Mouse (Mus musculus) mouse trophoblast stem cell (cell line): Measurements from ENCODE around the gene Dao.

Experiments used
- in situ Hi-C, 2 experiments: fragments of 300-500 bp; cut with MseI, MboI; formaldehyde crosslinking; loops; 2 replicates in 1 of 2; 3 replicates in 1 of 2; pipeline ENCODE4 v1.15.1; 2025

The Dao gene

GRCm38 (mm10) chr5:114027217-114027944 is 23.9 kb downstream of the Dao start:
- in situ Hi-C loops: no loop called here

- in situ Hi-C loops: no loop called here
These were observed 24.6 kb downstream of the Dao start for GRCm38 (mm10) chr5:114028111-114028510.

- in situ Hi-C loops: no loop called here
These were observed 27.1 kb downstream of the Dao start for GRCm38 (mm10) chr5:114030652-114031051.

- in situ Hi-C loops: no loop called here
These were observed 28.8 kb downstream of the Dao start for GRCm38 (mm10) chr5:114032161-114032763.

DNA sequence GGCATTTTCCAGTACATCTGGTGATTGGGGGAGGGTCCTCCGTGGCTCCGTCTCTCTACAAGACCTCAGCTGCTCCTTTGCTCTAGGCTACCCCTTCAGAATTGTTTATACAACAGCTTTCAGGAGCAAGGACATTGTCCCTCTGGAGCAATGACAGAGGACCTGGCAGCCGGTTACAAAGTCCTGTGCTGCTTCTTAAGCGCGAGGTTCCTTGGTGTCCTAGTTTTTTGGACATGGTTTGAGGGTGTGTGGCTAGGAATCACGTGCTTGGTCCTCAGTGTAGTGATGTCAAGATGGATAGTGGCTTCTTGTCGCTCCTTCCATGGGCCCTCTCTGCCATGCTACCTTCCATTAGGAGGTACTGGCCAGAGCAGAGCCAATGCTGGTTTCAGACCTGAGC is 30.9 kb downstream of the Dao start:
- in situ Hi-C loops: no loop called here

- in situ Hi-C loops: no loop called here
These were observed 31.6 kb downstream of the Dao start for GRCm38 (mm10) chr5:114035111-114035510.

DNA sequence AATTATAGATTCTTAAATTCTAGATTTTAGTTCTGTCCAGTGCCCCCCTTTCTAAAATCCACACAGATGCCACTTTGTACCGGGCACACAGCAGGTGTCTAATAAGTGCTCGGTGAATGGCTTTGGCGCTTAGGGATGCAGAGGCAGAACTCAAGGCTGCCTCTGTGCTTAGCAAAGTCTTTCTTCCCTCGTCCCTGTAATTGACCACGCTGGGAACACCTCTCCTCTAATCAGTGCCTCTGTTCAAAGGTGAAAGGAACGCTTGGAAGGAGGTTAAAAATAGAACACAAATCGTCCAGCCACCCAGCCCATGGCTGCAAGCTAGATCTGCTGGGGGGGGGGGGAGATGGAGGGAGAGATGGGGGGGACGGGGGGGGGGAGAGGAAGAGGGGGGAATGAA is 37.0 kb downstream of the Dao start:
- in situ Hi-C loops: no loop called here

DNA sequence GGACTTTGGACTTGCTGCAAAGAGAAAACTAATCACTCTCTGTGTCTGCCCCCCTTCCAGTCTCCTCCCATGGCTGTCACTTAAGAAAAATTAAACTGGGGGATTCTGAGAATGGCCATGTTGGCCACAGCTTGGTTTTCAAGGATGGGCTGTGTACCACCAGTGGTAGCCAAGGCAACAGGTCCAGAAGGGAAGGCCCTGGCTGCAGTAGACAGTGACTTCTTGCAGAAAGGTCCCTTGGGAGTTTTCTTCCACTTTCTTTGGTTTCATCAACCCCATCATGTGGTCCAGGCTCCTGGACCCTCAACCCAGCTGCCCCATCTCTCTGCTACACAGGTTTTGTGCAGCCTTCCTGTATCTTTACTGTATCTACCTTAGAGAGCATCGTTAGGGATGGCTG is 37.4 kb downstream of the Dao start:
- in situ Hi-C loops: no loop called here

GRCm38 (mm10) chr5:114041327-114041930 is 37.9 kb downstream of the Dao start:
- in situ Hi-C loops: no loop called here

- in situ Hi-C loops: no loop called here
These were observed 40.3 kb downstream of the Dao start for GRCm38 (mm10) chr5:114043800-114044199.

DNA sequence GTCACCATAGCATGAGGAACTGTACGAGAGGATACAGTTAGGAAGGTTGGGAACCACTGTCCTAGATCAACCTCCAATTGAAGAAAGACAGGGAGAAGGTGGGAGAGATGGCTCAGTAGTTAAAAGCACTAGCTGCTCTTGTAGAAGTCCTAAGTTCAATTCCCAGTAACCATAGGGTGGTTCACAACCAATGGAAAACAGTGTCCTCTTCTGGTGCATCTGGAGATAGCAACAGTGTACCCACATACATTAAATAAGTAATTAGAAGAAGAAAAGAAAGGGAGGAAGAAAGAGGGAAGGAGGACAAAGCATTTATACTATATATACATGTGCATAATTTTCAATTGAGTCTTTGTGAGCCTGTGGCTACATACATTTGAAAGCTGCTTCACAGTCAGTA is 41.6 kb downstream of the Dao start:
- in situ Hi-C loops: loop anchor here (5.0 kb wide), 1 partner anchor 88 kb away; no protein-coding TSS in a partner anchor

DNA sequence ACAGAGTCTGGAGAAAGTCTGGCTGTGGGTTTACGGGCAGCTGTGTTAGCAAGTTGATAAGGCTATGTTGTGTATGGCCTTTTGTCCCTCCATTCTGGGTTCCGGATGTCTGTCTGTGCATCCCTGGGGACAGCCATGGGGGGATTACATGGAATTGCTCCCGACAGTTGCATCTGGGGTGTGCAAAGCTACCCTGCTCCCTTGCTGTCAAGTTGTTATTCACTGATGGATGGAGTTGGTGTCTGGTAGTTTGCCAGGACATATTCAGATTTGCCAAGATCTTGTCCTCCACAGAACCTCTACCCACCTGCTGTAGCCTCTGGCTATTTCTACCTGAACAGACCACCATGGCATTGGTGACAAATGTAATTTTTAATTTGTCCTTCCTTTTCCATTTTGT is 42.6 kb downstream of the Dao start:
- in situ Hi-C loops: loop anchor here (5.0 kb wide), 1 partner anchor 89 kb away; no protein-coding TSS in a partner anchor

DNA sequence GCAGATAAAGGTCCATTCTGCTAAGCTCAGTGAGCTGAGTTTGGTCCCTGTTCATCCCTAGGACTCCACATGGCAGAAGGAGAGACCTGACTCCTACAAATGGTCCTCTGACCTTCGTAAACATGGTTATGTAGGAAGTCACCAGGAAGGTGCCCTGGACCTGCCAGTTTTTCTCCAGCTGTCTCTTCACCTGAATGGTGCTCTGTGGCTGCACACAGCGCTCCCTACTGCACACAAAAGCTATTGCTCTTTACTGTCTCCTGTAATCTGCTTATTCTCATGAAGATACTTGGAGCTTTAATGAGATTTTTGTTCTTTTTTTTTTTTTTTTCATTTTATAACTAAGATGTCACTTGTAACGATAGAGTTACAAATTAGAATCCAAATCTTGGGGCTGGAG is 43.1 kb downstream of the Dao start:
- in situ Hi-C loops: loop anchor here (5.0 kb wide), 1 partner anchor 89 kb away; no protein-coding TSS in a partner anchor

DNA sequence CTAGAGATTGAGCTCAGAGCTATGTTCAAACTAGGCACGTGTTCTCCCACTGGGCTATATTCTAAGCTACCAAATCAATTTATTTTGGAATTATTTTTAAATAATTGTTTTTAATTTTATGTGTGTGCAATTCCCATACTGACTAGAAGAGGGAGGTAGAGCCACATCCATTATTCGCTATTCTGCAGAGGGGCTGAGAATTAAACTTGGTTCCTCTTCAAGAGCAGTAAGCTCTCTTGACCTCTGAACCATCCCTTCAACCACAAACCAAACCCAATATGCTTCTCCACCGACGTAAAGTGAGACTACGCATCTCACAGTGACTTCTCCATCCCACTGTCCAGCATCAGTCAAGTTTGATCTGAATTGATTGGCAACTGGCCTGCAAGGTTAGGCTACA is 43.7 kb downstream of the Dao start:
- in situ Hi-C loops: loop anchor here (5.0 kb wide), 1 partner anchor 90 kb away; no protein-coding TSS in a partner anchor

DNA sequence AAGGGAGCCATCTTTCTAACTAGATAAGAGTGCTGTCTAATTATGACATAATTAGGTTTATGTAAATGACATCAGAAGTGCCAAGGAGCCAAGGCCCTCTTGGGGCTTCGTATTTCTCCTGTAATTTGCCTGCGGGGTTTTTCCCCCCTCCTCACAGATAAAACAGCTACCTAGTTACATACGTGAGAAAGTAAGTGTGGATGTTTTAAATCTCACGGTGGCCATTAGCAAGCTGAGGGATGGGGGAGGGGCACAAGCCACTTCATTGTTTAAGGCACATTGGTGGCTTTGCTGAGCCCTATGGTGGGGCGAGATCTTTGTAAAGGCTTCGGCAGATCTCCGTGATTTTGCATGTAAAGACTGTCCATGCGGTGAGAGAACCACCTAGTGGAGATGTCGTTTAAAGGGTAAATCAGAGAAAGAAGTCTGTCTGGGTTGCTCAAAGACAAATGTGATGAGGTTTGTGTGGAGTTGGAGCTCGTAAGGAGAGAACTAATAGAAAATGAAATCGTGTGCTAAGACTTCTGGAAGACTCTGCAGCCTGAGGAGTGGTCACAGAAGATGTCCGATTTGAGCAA is 45.3 kb downstream of the Dao start:
- in situ Hi-C loops: loop anchor here (5.0 kb wide), 1 partner anchor 92 kb away; no protein-coding TSS in a partner anchor

- in situ Hi-C loops: no loop called here
These were observed 48.8 kb downstream of the Dao start for GRCm38 (mm10) chr5:114052246-114052761.

DNA sequence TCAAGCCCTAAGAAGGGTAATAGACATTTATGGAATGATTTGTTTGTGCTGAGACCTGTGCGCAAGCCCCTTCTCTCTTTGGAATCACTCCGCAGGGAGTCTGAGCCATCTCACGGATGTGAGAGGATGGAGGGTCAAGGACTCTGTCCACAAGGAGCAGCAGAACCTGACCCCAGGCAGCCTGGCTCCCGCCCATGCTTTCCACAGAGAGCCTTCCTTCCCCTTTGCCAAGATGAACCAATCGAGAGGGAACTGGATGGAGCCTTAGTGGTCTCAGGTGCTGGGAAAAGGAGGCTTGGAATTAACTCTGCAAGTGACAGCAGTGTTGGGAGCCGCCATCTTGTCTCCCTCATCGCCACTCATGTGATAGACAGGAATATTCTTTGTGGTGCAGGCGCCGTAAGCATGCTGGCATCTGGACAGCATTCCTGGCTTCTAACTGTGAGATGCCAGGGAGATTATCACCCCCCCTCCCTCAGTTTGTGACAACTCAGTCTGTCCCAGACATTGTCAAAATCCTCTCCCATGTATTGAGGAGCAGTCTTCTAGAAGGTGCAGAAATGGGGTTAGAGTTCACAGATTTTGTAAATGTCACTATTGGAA is 53.7 kb downstream of the Dao start:
- in situ Hi-C loops: no loop called here

GRCm38 (mm10) chr5:114061675-114062074 is 58.2 kb downstream of the Dao start:
- in situ Hi-C loops: no loop called here

GRCm38 (mm10) chr5:114063958-114064357 is 60.5 kb downstream of the Dao start:
- in situ Hi-C loops: no loop called here

DNA sequence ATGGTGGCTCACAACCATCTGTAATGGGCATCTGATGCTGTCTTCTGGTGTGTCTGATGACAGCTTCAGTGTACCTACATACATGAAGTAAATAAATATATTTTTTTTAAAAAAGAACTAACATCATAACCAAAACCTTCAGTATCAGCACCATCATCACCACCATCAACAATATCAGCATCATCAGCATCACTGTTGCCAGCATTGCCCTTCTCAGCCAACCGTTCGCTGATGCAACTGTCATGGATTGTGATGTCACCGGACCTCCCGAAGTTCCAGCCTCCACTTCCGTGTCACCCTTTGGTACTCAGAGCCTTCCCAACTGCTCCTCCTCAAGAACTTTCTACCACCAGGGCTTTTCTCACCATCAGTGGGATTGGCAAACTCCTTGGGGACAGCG is 61.7 kb downstream of the Dao start, which contains the start of gene Usp30:
Usp30 (plus strand) TSS at position 301 of the 400 bp plus-strand sequence.
- in situ Hi-C loops: no loop called here

DNA sequence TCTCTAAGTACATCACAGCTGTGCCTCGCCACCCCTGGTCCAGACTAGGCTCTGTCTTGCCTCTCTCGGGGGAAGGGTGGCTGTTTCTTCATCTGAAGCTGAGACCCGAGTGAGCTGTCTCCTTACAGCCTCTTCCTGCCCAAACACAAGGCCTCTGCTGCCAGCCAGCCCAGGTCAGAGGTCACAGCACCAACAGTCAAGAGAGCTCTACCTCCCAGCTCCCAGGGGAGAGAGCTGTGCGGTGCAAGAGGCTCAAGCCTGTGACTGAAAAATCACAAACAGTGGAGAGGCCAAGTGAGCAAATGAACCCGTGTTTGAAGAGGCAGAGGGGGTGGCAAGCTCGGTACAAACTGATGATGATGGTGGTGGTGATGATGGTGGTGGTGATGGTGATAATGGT is 63.1 kb downstream of the Dao start:
- in situ Hi-C loops: no loop called here

DNA sequence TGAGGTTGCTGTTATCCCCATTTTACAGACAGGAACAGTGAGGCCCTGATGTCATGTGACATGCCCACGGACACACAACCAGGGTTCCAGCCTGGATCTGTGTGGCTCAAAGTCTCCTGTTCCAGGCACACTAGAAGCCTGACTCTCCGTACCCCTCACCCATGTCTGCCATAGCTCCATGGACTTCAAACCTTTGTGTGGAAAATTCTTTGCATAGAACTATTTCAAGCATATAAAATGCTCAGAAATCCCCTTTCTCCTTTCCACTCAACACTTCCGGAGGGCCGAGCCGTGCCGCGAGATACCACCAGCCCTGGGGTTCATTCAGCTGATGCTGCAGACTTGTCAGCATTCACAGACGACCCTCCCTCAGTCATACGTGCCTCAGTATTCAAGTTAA is 64.0 kb downstream of the Dao start:
- in situ Hi-C loops: no loop called here
